Mouse (Mus musculus) kidney, postnatal 0 days (tissue): ENCODE measurements around the gene Fam240a. TPM values are rescaled to one million over a fixed set of nuclear protein-coding genes. Genes with fewer than 3 reads are reported as not detected.

ENCODE experiments used
- ATAC-seq: fragments of 200-750 bp; cut with Nextera tagmentation; replicated peaks from 2 replicates; pipeline ENCODE4 v1.8.0; 2017; ENCODE audit warnings: low read depth, moderate number of reproducible peaks, moderate TSS enrichment, moderate library complexity; ENCODE audit not compliant: low FRiP score
- DNase-seq: peaks from one replicate; pipeline ENCODE4 v3.0.0-alpha.2; 2016; ENCODE audit warnings: low spot score
- H3K27ac ChIP-seq: fragments of 300-500 bp; sonication (generic); 2 replicates; pipeline ENCODE4 v1.5.1; 2014; ENCODE audit warnings: mild to moderate bottlenecking
- H3K27me3 ChIP-seq: fragments of 300-500 bp; sonication (generic); 2 replicates; pipeline ENCODE4 v1.6.1; 2014; ENCODE audit warnings: low read length, mixed read lengths; ENCODE audit not compliant: insufficient read depth
- H3K36me3 ChIP-seq: fragments of 300-500 bp; sonication (generic); 2 replicates; pipeline ENCODE4 v1.6.1; 2014; ENCODE audit warnings: low read length, mixed read lengths; ENCODE audit not compliant: insufficient read depth
- H3K4me1 ChIP-seq: fragments of 300-500 bp; sonication (generic); replicated peaks from 2 replicates; pipeline ENCODE4 v1.6.1; 2014; ENCODE audit warnings: antibody characterized with exemption, low read length, mixed read lengths; ENCODE audit not compliant: insufficient read depth
- H3K4me2 ChIP-seq: fragments of 300-500 bp; sonication (generic); 2 replicates; pipeline ENCODE4 v1.6.1; 2014; ENCODE audit warnings: mild to moderate bottlenecking, low read length, moderate library complexity, mixed read lengths
- H3K4me3 ChIP-seq: fragments of 300-500 bp; sonication (generic); replicated peaks from 2 replicates; pipeline ENCODE4 v1.5.1; 2014; ENCODE audit warnings: low read depth, low read length
- H3K9ac ChIP-seq: fragments of 300-500 bp; sonication (generic); 2 replicates; pipeline ENCODE4 v1.6.1; 2014; ENCODE audit warnings: low read depth, low read length
- H3K9me3 ChIP-seq: fragments of 300-500 bp; sonication (generic); replicated peaks from 2 replicates; pipeline ENCODE4 v1.6.1; 2016; ENCODE audit warnings: low read length, inconsistent platforms, mixed read lengths
- CTCF ChIP-seq: IDR thresholded peaks from 2 replicates; pipeline ENCODE4 v1.5.1; 2016; ENCODE audit warnings: antibody characterized with exemption, low read depth, mild to moderate bottlenecking, moderate library complexity
- WGBS: fragments of 180-500 bp; shearing (Covaris S2); extraction: QIAGEN DNeasy Blood & Tissue Kit; methylation state at CpG from one replicate; pipeline ENCODE4 v1.1.7; 2014; 5-methylcytosine and 5-hydroxymethylcytosine counted together
- polyA plus RNA-seq: library from polyadenylated mRNA; unstranded; fragments of >200 nt; fragmentation: Nextera tagmentation; extraction: Ambion mirVana; gene quantifications from 2 replicates; pipeline ENCODE4 v1.2.1, GENCODE M21; 2015

Gene Fam240a
- polyA plus RNA-seq, 1 experiment from 2014 or later, result not detected

DNA sequence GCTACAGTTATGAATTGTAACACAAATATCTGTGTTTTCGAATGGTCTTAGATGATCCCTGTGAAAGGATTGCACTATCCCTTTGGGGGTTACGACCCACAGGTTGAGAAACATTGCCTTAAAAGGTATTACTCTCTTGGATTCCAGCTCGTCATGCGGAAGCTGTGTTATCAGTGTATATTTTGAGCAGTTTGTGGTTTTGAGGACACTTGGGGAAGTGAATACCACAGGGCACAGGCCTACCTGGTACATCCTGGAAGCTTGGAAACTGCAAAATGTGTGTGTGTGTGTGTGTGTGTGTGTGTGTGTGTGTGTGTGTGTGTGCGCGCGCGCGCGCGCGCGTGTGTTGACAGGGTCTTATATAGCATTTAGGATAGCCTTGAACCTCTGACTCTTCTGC is 35.2 kb upstream of the Fam240a start:
- no peak overlapping the region for H3K27ac ChIP-seq
- no peak for ATAC-seq
- no peaks in the 10 kb centered on the region for H3K9me3 ChIP-seq
- no peaks in the 10 kb centered on the region for H3K4me1 ChIP-seq
- peaks cover 10% of the 10 kb centered on the region; the same call in 1 of the 2 replicates for H3K27me3 ChIP-seq
- TF ChIP-seq CTCF, result no peak
- no peak overlapping the region for H3K9ac ChIP-seq
- H3K4me2 ChIP-seq, result no peak overlapping the region
- DNase-seq, result no peak
- H3K4me3 ChIP-seq, result no peak overlapping the region
- H3K36me3 ChIP-seq, result no peaks in the 10 kb centered on the region
- WGBS, result 94% methylated on average over 13 of the region's 13 CpGs

DNA sequence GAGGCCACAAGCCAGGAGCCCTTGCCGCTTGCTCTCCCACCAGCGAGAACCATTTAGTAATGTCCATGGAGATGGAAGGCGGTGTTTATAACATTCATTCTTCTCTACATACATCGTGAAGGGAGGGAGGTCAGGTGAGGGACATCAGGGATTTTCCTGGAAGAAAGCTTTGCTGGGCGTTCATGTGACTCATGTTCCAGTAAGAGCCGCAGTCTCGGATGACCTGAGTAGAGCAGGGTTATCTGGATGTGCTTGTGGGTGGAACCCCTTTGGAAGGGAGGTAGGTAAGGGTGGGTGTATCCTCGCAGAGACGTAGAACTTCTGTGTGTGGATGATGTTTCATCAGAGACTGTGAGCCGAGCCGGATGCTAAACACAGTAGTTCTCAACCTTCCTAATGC is 34.7 kb upstream of the Fam240a start, which contains the start of gene Lrrc2:
Lrrc2 (plus strand) TSS at position 149 of the 400 bp plus-strand sequence.
- Histone ChIP-seq H3K27ac (no peak within 1 kb of the TSS), H3K36me3 (no peaks in the 10 kb centered on the region), H3K4me1 (no peaks in the 10 kb centered on the region), H3K9ac (no peak within 1 kb of the TSS), H3K4me2 (no peak within 1 kb of the TSS), H3K27me3 (peaks cover 15% of the 10 kb centered on the region), H3K4me3 (no peak within 1 kb of the TSS), H3K9me3 (no peaks in the 10 kb centered on the region)
- WGBS, result 76% methylated on average over 11 of the region's 11 CpGs
- TF ChIP-seq CTCF, result no peak
- DNase-seq, result no peak
- no peak for ATAC-seq

DNA sequence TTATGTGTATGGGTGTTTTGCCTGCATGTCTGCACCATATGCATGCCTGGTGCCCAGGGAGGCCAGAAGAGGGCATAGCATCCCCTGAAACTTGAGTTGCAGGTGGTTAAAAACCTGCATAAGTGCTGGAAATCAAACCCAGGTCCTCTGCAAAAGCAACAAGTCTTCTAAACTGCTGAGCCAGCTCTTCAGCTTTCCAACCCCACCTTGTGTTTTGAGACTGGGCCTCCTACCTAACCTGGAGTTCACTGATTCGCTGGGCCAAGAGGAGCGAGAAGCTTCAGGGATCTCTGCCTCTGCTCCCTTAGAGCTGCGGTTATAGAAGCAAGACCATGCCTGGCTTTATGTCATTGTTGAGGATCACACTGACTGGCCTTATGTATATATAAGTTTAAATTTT is 33.4 kb upstream of the Fam240a start:
- H3K27me3 ChIP-seq, result peaks cover 18% of the 10 kb centered on the region
- H3K4me3 ChIP-seq, result no peak overlapping the region
- DNase-seq, result no peak

DNA sequence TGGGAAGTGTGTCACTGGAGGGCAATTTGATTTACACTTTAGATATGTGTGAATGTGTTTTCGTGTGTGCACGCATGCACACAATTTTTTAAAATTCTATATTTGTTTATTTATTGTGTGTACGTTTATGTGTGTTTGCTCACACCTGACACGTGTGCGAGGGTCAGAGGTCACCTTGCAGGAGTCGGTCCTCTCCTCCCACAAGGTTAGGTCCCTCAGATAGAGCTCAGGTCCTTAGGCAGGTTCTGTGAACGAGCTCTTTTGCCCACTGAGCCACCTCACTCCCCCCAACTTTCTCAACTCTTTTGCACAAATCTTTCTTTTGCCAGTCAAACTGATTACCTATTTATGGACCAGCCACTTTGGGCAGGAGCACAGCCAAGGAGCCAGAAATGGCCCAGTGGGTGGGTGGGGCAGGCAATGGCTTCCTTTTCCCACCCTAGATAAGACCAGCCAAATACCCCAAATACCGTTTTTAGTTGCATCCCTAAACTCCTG is 32.2 kb upstream of the Fam240a start:
- no peak overlapping the region for H3K9ac ChIP-seq
- no peak for TF ChIP-seq CTCF
- no peak overlapping the region for H3K27ac ChIP-seq
- ATAC-seq (no peak), DNase-seq (no peak)
- no peaks in the 10 kb centered on the region for H3K9me3 ChIP-seq
- no peaks in the 10 kb centered on the region for H3K4me1 ChIP-seq
- no peak overlapping the region for H3K4me3 ChIP-seq
- 52% methylated on average over 8 of the region's 8 CpGs for WGBS
- H3K36me3 ChIP-seq, result no peaks in the 10 kb centered on the region
- peaks cover 26% of the 10 kb centered on the region for H3K27me3 ChIP-seq
- H3K4me2 ChIP-seq, result no peak overlapping the region

More for the DNA sequence above, 33.4 kb upstream of the Fam240a start:
- H3K36me3 ChIP-seq, result no peaks in the 10 kb centered on the region
- no peak for ATAC-seq
- H3K4me1 ChIP-seq, result no peaks in the 10 kb centered on the region
- WGBS, result 93% methylated on average over 3 of the region's 3 CpGs
- H3K9ac ChIP-seq, result no peak overlapping the region
- H3K27ac ChIP-seq, result no peak overlapping the region
- TF ChIP-seq CTCF, result no peak
- H3K4me2 ChIP-seq, result no peak overlapping the region
- no peaks in the 10 kb centered on the region for H3K9me3 ChIP-seq

DNA sequence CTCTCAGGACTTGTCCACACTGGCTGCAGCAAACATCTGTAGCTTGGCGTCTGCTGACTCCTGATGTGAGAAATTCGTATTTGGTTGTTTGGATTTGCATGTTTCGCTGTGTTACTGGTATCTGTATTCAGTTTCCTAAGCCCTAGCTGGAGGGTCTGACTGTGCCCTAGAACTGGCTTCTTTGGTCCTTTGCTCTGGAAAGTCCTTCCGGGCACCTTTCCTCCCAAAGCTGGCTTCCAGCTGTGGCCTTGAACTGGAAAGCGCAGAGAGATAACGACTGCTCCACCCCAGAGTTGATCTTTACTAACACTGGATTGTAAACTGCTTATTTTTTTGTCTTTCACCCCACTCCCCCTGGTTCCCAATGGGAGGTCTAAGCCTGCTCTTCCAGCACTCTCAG is 31.2 kb upstream of the Fam240a start:
- Histone ChIP-seq H3K4me1 (no peaks in the 10 kb centered on the region), H3K4me2 (no peak overlapping the region), H3K9me3 (no peaks in the 10 kb centered on the region), H3K36me3 (no peaks in the 10 kb centered on the region), H3K27me3 (peaks cover 26% of the 10 kb centered on the region), H3K4me3 (no peak overlapping the region), H3K9ac (no peak overlapping the region), H3K27ac (no peak overlapping the region)
- TF ChIP-seq CTCF, result no peak
- ATAC-seq (no peak), DNase-seq (no peak)
- WGBS, result 67% methylated on average over 6 of the region's 6 CpGs

DNA sequence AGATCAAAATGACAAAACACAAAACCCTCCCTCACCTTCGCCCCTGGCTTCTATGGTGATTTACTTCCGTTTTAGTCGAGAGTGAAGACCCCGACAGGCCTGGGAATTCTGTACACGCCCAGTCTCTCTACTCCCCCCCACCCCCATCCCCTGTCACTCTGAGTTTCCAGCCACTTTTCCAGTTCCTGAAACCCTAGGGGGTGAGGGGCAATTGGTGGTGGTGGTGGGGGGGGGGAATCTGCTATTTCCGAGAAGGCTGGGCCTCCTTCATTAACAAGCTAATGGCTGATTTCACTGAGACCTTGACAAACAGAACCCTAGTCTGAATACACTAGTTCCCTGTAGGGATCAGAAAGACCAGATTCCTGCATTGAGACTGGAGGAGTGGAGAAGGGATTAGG is 30.6 kb upstream of the Fam240a start:
- ATAC-seq, result no peak
- 32% methylated on average over 6 of the region's 6 CpGs for WGBS
- Histone ChIP-seq H3K36me3 (no peaks in the 10 kb centered on the region), H3K27me3 (peaks cover 26% of the 10 kb centered on the region), H3K27ac (no peak overlapping the region), H3K9ac (no peak overlapping the region), H3K4me3 (no peak overlapping the region), H3K4me2 (no peak overlapping the region), H3K4me1 (no peaks in the 10 kb centered on the region), H3K9me3 (no peaks in the 10 kb centered on the region)
- DNase-seq, result no peak
- TF ChIP-seq CTCF, result no peak

DNA sequence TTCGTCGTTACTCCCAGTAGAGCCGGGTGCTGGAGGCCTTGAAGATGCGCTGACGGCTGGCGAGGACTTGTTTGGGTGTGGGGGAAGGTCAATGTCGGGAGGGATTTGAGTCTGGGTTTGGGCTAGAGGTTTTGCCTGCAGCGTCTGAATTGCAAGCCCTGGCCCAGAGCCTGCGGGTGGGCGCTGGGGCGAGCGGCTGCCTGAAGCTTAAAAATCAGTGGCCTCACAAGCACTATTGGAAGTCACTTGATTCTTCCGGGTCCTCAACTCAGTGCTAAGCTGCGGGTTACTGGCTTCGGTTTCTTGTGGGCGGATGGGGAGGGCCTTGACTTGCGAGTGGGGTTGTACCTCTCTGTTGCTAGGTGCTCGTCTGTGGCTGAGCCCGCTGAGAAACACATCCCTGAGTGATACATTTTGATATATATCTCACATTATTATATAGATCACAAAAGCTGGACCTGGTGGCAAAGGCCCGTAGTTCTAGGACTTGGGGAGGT is 29.9 kb upstream of the Fam240a start:
- Histone ChIP-seq H3K9ac (no peak overlapping the region), H3K27me3 (peaks cover 26% of the 10 kb centered on the region), H3K36me3 (no peaks in the 10 kb centered on the region), H3K4me1 (no peaks in the 10 kb centered on the region), H3K4me2 (no peak overlapping the region), H3K27ac (no peak overlapping the region), H3K4me3 (no peak overlapping the region), H3K9me3 (no peaks in the 10 kb centered on the region)
- DNase-seq, result no peak
- WGBS, result 26% methylated on average over 20 of the region's 20 CpGs
- no peak for TF ChIP-seq CTCF
- no peak for ATAC-seq
